Mouse (Mus musculus) megakaryocyte, embryonic 14.5 days (primary cell): ENCODE results near the gene Kbtbd13.

Experiments used
- FLI1 ChIP-seq: IDR thresholded peaks from 2 replicates; pipeline ENCODE4 v1.6.1; 2012; ENCODE audit warnings: low read length, inconsistent platforms, mixed read lengths
- GATA1 ChIP-seq: IDR thresholded peaks from 3 replicates; pipeline ENCODE4 v1.6.1; 2012; ENCODE audit warnings: mixed read lengths, low read length, inconsistent platforms, borderline replicate concordance

DNA sequence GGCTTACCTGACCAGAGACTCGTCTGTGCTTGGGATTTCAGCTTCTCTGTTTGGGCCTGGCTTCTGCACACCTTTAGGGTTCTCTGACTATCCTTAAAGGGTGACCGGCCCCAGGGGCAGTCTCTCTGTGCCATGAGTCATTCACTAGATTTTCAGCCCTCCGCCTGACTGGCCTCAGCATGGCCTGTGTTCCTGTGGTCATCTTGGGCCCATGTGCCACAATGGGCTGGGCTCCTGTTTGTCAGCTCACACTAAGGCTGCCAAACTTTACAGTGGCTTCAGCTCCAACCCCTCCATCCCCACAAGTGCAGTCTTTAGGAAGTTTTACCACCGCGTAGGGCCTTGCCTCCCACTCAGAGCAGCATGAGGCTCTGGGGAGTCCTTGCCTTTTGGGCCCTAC, 38.2 kb downstream of the Kbtbd13 start:
- TF ChIP-seq GATA1 (no peak), FLI1 (no peak)
